Mouse (Mus musculus): Measurements from ENCODE around the gene Ascc1.

DNA sequence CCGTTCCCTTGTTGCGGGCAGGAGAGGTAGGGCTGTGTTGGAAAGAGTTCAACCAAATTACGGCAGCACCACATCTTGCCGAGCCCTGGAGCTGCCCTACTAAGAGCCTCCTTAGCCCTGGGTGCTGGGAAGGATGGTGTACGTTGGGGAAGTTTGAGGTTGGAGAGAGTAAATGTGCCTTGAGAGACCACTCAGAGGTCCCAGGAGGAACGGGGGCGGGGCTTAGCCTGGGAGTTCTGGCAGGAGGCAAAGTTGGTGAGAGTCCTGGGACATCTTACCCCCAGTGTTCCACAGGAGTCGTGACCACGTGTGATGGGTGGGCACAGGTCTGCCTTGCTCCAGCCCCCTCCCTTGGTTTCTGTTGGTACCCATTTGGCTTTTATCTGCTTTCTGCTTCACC lies 131.6 kb downstream of the Ascc1 start:
- TF ChIP-seq CTCF (IDR thresholded peaks at IDR 0.05; ENCODE audit: extremely low read depth, insufficient read length, insufficient replicate concordance, low read depth, low read length): no peak
- TF ChIP-seq POLR2A (IDR thresholded peaks at IDR 0.05; ENCODE audit: low read depth, low read length): no peak
